Mouse (Mus musculus) MEL (cell line): Measurements from ENCODE around the gene Sugp2.

Experiments
- CHD2 ChIP-seq: IDR thresholded peaks from 2 replicates; pipeline ENCODE4 v1.6.1; 2011; ENCODE audit warnings: low read length, improper control_type of control experiment
- CTCF ChIP-seq, 3 experiments: IDR thresholded peaks in 2 of 3; conservative IDR thresholded peaks in 1 of 3; 2 replicates each; pipeline ENCODE4 v1.5.1; 2011 to 2012; ENCODE audit warnings: low read length in 3 of 3, low read depth in 2 of 3, mild to moderate bottlenecking in 2 of 3, improper control_type of control experiment in 1 of 3, inconsistent platforms in 1 of 3, mixed read lengths in 1 of 3, moderate library complexity in 1 of 3; ENCODE audit not compliant: control insufficient read depth in 1 of 3, insufficient read depth in 1 of 3, poor library complexity in 1 of 3, severe bottlenecking in 1 of 3
- EP300 ChIP-seq, 2 experiments: IDR thresholded peaks; 2 replicates each; pipeline ENCODE4 v1.6.1; 2011; ENCODE audit warnings: improper control_type of control experiment in 2 of 2, low read length in 2 of 2, low read depth in 1 of 2, mild to moderate bottlenecking in 1 of 2
- JUND ChIP-seq: IDR thresholded peaks from 2 replicates; pipeline ENCODE4 v1.6.1; 2011; ENCODE audit warnings: low read depth, mild to moderate bottlenecking, improper control_type of control experiment, low read length
- MAX ChIP-seq: IDR thresholded peaks from 2 replicates; pipeline ENCODE4 v1.6.1; 2011; ENCODE audit warnings: low read length, improper control_type of control experiment
- POLR2A ChIP-seq, 2 experiments: IDR thresholded peaks; 2 replicates each; pipeline ENCODE4 v1.6.1; 2011 to 2012; ENCODE audit warnings: low read length in 2 of 2, mild to moderate bottlenecking in 2 of 2, control low read depth in 1 of 2, improper control_type of control experiment in 1 of 2, low read depth in 1 of 2, moderate library complexity in 1 of 2; ENCODE audit not compliant: control insufficient read depth in 1 of 2, insufficient read depth in 1 of 2, poor library complexity in 1 of 2
- SMC3 ChIP-seq: IDR thresholded peaks from 2 replicates; pipeline ENCODE4 v1.6.1; 2011; ENCODE audit warnings: low read depth, low read length, improper control_type of control experiment
- ZC3H11A ChIP-seq: IDR thresholded peaks from 2 replicates; pipeline ENCODE4 v1.6.1; 2012; ENCODE audit warnings: low read depth, mild to moderate bottlenecking, inconsistent platforms, low read length, improper control_type of control experiment
- ZNF384 ChIP-seq: IDR thresholded peaks from 2 replicates; pipeline ENCODE4 v1.6.1; 2012; ENCODE audit warnings: low read depth, mild to moderate bottlenecking, inconsistent platforms, low read length, improper control_type of control experiment

GRCm38 (mm10) chr8:70257456-70257855 lies 23.4 kb downstream of the Sugp2 start:
- TF ChIP-seq MAX (no peak), CTCF (IDR thresholded peaks at IDR 0.05 in 2 of 3, conservative IDR thresholded peaks at IDR 0.05 in 1 of 3; ENCODE audit: control insufficient read depth in 1 of 3, insufficient read depth in 1 of 3, low read depth in 2 of 3, low read length in 3 of 3, poor library complexity in 1 of 3, severe bottlenecking in 1 of 3) (no peak), ZC3H11A (no peak), POLR2A (IDR thresholded peaks at IDR 0.05; ENCODE audit: control insufficient read depth in 1 of 2, insufficient read depth in 1 of 2, low read depth in 1 of 2, low read length in 2 of 2, poor library complexity in 1 of 2) (no peak), EP300 (IDR thresholded peaks at IDR 0.05; ENCODE audit: low read depth in 1 of 2, low read length in 2 of 2) (no peak), CHD2 (no peak), JUND (no peak), SMC3 (no peak), ZNF384 (no peak)
